ENCODE assay signal across 8 mouse cellular contexts in genomic region chr11:99042834-99043431, GRCm38 (mm10). TPM values are rescaled to one million over a fixed set of nuclear protein-coding genes. Genes with fewer than 3 reads are reported as not detected.
DNase-seq lines count a peak whose midpoint lies in the region; ATAC-seq lines count a peak whose summit lies in the region.

No protein-coding gene starts in this region.

- WGBS in embryonic facial prominence, embryonic 10.5 days, result 37% methylated on average over 12 of the region's 12 CpGs
- WGBS in midbrain, embryonic 11.5 days, result 63% methylated on average over 12 of the region's 12 CpGs

- peak overlapping the region; percentile 10; the same call in 1 of the 2 replicates for H3K4me2 ChIP-seq in midbrain, embryonic 11.5 days

- peaks cover 43% of the 10 kb centered on the region for H3K36me3 ChIP-seq in embryonic facial prominence, embryonic 10.5 days (replicated peaks)
- no peaks in the 10 kb centered on the region for H3K36me3 ChIP-seq in midbrain, embryonic 11.5 days (ENCODE audit: control insufficient read depth, insufficient read depth, low read length)

- DNase-seq in adrenal gland, adult (ENCODE audit: inconsistent age in 2 of 2, low spot score in 1 of 2), result peak; percentile 40 to 73
- no peak for DNase-seq in adrenal gland, postnatal 4 days (ENCODE audit: low spot score in 2 of 2)
- peak; percentile 43 for DNase-seq in embryonic facial prominence, embryonic 10.5 days (ENCODE audit: low spot score)
- DNase-seq in heart, postnatal 14 days, result peak; percentile 43 to 63
- DNase-seq in kidney, postnatal 36 days, result peak; percentile 83 to 90
- no peak for DNase-seq in midbrain, embryonic 11.5 days (ENCODE audit: low spot score, missing footprints)
- DNase-seq in layer of hippocampus, adult 11-12 months (ENCODE audit: low spot score), result no peak
- no peak for DNase-seq in frontal cortex, postnatal 14 days (ENCODE audit: low spot score in 2 of 2)

- H3K27me3 ChIP-seq in embryonic facial prominence, embryonic 10.5 days (replicated peaks; ENCODE audit: low read depth, poor library complexity, severe bottlenecking), result no peaks in the 10 kb centered on the region
- no peaks in the 10 kb centered on the region for H3K27me3 ChIP-seq in midbrain, embryonic 11.5 days (ENCODE audit: control insufficient read depth, insufficient read depth, low read length)

- peak overlapping the region; percentile 89 for H3K4me3 ChIP-seq in embryonic facial prominence, embryonic 10.5 days
- peak overlapping the region; percentile 10 for H3K4me3 ChIP-seq in midbrain, embryonic 11.5 days (ENCODE audit: low read depth, low read length)

- no peaks in the 10 kb centered on the region for H3K9me3 ChIP-seq in embryonic facial prominence, embryonic 10.5 days
- no peaks in the 10 kb centered on the region for H3K9me3 ChIP-seq in midbrain, embryonic 11.5 days (ENCODE audit: control insufficient read depth, low read length)

- peaks cover 86% of the 10 kb centered on the region for H3K4me1 ChIP-seq in embryonic facial prominence, embryonic 10.5 days
- peaks cover 20% of the 10 kb centered on the region for H3K4me1 ChIP-seq in midbrain, embryonic 11.5 days (ENCODE audit: control insufficient read depth, insufficient read depth, low read length)

- ATAC-seq in midbrain, embryonic 11.5 days (ENCODE audit: low FRiP score), result no peak

- H3K9ac ChIP-seq in midbrain, embryonic 11.5 days (ENCODE audit: low read length), result no peak overlapping the region

- intact Hi-C loops in heart, postnatal 14 days (cut with DNase I), result loop anchor here (1.0 kb wide), 1 partner anchor 21 kb away; no protein-coding TSS in a partner anchor

- peak overlapping the region; percentile 98 for H3K27ac ChIP-seq in embryonic facial prominence, embryonic 10.5 days (replicated peaks)
- no peak overlapping the region for H3K27ac ChIP-seq in midbrain, embryonic 11.5 days (ENCODE audit: low read depth, low read length)

RNA-seq across cellular contexts. Expression of gene Igfbp4, which starts 1.9 kb away (rescaled TPM):
- total RNA-seq in adrenal gland, postnatal 4 days (2021), result 100 to 1,000 TPM; 223 to 254 TPM
- polyA plus RNA-seq in embryonic facial prominence, embryonic 10.5 days (2016; fragmentation: Nextera tagmentation; extraction: Ambion mirVana), result 658 and 684 TPM in 2 replicates
- total RNA-seq in heart, postnatal 14 days (2021), result 100 to 1,000 TPM; 125 to 129 TPM
- 207 and 209 TPM in 2 replicates for polyA plus RNA-seq in midbrain, embryonic 11.5 days (2014; fragmentation: Nextera tagmentation; extraction: Ambion mirVana)

RNA-seq across cellular contexts. Expression of gene Top2a, which starts 18.9 kb away (rescaled TPM):
- 100 to 1,000 TPM in 1 of 2 experiments, 10 to 100 TPM in 1; 97.3 to 114 TPM for total RNA-seq in adrenal gland, postnatal 4 days (2021)
- polyA plus RNA-seq in embryonic facial prominence, embryonic 10.5 days (2016; fragmentation: Nextera tagmentation; extraction: Ambion mirVana), result 332 and 336 TPM in 2 replicates
- total RNA-seq in heart, postnatal 14 days (2021), result 10 to 100 TPM; 16.0 to 34.1 TPM
- 431 and 436 TPM in 2 replicates for polyA plus RNA-seq in midbrain, embryonic 11.5 days (2014; fragmentation: Nextera tagmentation; extraction: Ambion mirVana)

RNA-seq across cellular contexts. Expression of gene Tns4, which starts 46.2 kb away (rescaled TPM):
- total RNA-seq in adrenal gland, postnatal 4 days (2021), result under 1 TPM; 0.31 to 0.51 TPM
- 0.96 and 1.0 TPM in 2 replicates for polyA plus RNA-seq in embryonic facial prominence, embryonic 10.5 days (2016; fragmentation: Nextera tagmentation; extraction: Ambion mirVana)
- under 1 TPM in 1 of 2 experiments, not detected in 1; 0.15 TPM for total RNA-seq in heart, postnatal 14 days (2021)
- 0.23 and 0.67 TPM in 2 replicates for polyA plus RNA-seq in midbrain, embryonic 11.5 days (2014; fragmentation: Nextera tagmentation; extraction: Ambion mirVana)

Comparison
In these comparisons a context has a peak if more than half of its experiments do, and no peak if none do; other contexts are left out.
1. DNase-seq: peak in adrenal gland, adult (2 of 2), embryonic facial prominence, embryonic 10.5 days (single experiment), heart, postnatal 14 days (2 of 2) and kidney, postnatal 36 days (2 of 2); none in adrenal gland, postnatal 4 days (0 of 2), midbrain, embryonic 11.5 days (single experiment), layer of hippocampus, adult 11-12 months (single experiment) and frontal cortex, postnatal 14 days (0 of 2).